Mouse (Mus musculus) lung, postnatal 0 days (tissue): ENCODE results near the gene Cacna2d4. TPM values are rescaled to one million over a fixed set of nuclear protein-coding genes. Genes with fewer than 3 reads are reported as not detected.

Experiments
- ATAC-seq: fragments of 200-750 bp; cut with Nextera tagmentation; 2 replicates; pipeline ENCODE4 v1.8.0; 2017; ENCODE audit warnings: moderate library complexity
- DNase-seq: peaks from one replicate; pipeline ENCODE4 v3.0.0-alpha.2; 2016; ENCODE audit warnings: low spot score
- H3K27ac ChIP-seq: fragments of 300-500 bp; sonication (generic); 2 replicates; pipeline ENCODE4 v1.5.1; 2014; ENCODE audit warnings: antibody characterized with exemption, mild to moderate bottlenecking, low read length, mixed read lengths
- H3K27me3 ChIP-seq: fragments of 300-500 bp; sonication (generic); replicated peaks from 2 replicates; pipeline ENCODE4 v1.6.1; 2014; ENCODE audit warnings: low read length, mixed read lengths; ENCODE audit not compliant: insufficient read depth
- H3K36me3 ChIP-seq: fragments of 300-500 bp; sonication (generic); 2 replicates; pipeline ENCODE4 v1.6.1; 2014; ENCODE audit warnings: low read length, mixed read lengths; ENCODE audit not compliant: insufficient read depth
- H3K4me1 ChIP-seq: fragments of 300-500 bp; sonication (generic); 2 replicates; pipeline ENCODE4 v1.6.1; 2014; ENCODE audit warnings: antibody characterized with exemption, low read depth, low read length, mixed read lengths; ENCODE audit not compliant: insufficient read depth
- H3K4me2 ChIP-seq: fragments of 300-500 bp; sonication (generic); replicated peaks from 2 replicates; pipeline ENCODE4 v1.6.1; 2014; ENCODE audit warnings: low read depth, mild to moderate bottlenecking, low read length, moderate library complexity, mixed read lengths
- H3K4me3 ChIP-seq: fragments of 300-500 bp; sonication (generic); 2 replicates; pipeline ENCODE4 v1.5.1; 2014; ENCODE audit warnings: low read depth, low read length
- H3K9ac ChIP-seq: fragments of 300-500 bp; sonication (generic); replicated peaks from 2 replicates; pipeline ENCODE4 v1.6.1; 2014; ENCODE audit warnings: low read depth, mild to moderate bottlenecking
- H3K9me3 ChIP-seq: fragments of 300-500 bp; sonication (generic); 2 replicates; pipeline ENCODE4 v1.6.1; 2016; ENCODE audit warnings: low read length, mixed read lengths
- CTCF ChIP-seq: IDR thresholded peaks from 2 replicates; pipeline ENCODE4 v1.5.1; 2016; ENCODE audit warnings: antibody characterized with exemption, mild to moderate bottlenecking
- EP300 ChIP-seq: IDR thresholded peaks from 2 replicates; pipeline ENCODE4 v1.6.1; 2016; ENCODE audit warnings: antibody characterized with exemption, mild to moderate bottlenecking, control low read depth
- WGBS: fragments of 180-500 bp; shearing (Covaris S2); extraction: QIAGEN DNeasy Blood & Tissue Kit; methylation state at CpG from one replicate; pipeline ENCODE4 v1.1.7; 2014; 5-methylcytosine and 5-hydroxymethylcytosine counted together
- polyA plus RNA-seq: library from polyadenylated mRNA; unstranded; fragments of >200 nt; fragmentation: Nextera tagmentation; extraction: Ambion mirVana; gene quantifications from 2 replicates; pipeline ENCODE4 v1.2.1, GENCODE M21; 2015

The Cacna2d4 gene
- polyA plus RNA-seq, 1 experiment from 2014 or later = 0.19 TPM

DNA sequence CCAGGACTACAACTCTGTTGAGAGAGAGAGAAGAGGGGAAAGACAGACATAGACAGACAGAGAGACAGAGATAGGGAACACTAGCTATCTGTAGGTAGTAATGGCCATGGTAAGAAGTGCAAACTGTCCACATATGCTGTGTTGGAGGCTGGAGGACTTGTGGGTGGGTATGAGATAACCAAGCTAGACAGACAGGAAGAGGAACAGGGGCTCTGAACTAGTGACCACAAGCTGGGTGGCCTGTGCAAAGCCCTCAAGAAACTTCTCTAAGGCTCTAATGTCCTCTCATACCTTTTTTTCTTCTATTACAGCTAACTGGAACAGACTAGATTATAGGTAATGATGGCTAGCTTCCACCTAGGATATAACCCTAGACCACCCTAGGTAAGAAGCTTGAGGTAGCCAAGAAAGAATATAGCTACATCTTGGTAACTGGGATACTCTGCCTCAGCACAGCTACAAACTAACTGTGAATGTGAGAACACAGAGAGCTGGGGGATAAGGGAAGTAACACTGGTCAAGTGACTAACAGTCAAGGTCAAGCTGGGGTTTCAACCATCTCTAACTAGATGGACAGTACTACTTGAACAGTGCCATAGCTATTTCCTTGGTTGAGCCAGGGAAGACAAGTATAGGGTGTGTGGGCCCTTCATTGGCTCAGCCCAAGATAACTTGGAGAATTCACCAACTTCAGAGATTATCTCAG, 136.8 kb downstream of the Cacna2d4 start:
- ATAC-seq (no peak), DNase-seq (no peak)
- Histone ChIP-seq H3K9me3 (no peaks in the 10 kb centered on the region), H3K27me3 (no peaks in the 10 kb centered on the region), H3K36me3 (no peaks in the 10 kb centered on the region; the same call in 1 of the 2 replicates), H3K9ac (no peak overlapping the region), H3K4me3 (no peak overlapping the region), H3K4me2 (no peak overlapping the region), H3K4me1 (peaks cover 11% of the 10 kb centered on the region; the same call in 1 of the 2 replicates), H3K27ac (no peak overlapping the region)
- TF ChIP-seq EP300 (no peak), CTCF (no peak)

GRCm38 (mm10) chr6:119375035-119375434, 138.7 kb downstream of the Cacna2d4 start:
- H3K4me2 ChIP-seq = no peak overlapping the region
- 70% methylated on average over 5 of the region's 5 CpGs for WGBS
- no peak overlapping the region for H3K9ac ChIP-seq
- no peaks in the 10 kb centered on the region for H3K36me3 ChIP-seq
- H3K4me1 ChIP-seq = peaks cover 11% of the 10 kb centered on the region; the same call in 1 of the 2 replicates
- no peaks in the 10 kb centered on the region for H3K9me3 ChIP-seq
- ATAC-seq = no peak
- H3K4me3 ChIP-seq = no peak overlapping the region
- H3K27ac ChIP-seq = no peak overlapping the region
- TF ChIP-seq EP300 = no peak
- TF ChIP-seq CTCF = peak; percentile 42
- no peaks in the 10 kb centered on the region for H3K27me3 ChIP-seq
- DNase-seq = no peak

DNA sequence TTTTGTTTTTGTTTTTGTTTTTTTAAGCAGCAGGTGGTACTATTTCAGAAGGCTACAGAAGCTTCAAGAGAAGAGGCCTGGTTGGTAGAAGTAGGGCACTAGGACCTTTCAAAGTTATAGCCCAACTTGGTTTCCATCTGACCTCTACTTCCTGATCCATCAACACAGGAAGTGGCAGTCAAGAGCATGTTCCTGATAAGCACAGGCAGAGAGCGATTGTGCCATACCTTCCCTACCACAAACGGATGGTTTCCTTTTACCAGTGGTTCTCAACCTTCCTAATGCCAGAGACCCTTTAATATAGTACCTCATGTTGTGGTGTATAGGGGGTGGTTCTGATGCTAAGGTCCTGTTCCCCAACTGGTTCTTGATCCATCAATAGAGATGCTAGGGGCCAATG, 141.3 kb downstream of the Cacna2d4 start:
- 6% methylated on average over 2 of the region's 2 CpGs for WGBS
- peak; percentile 85 for DNase-seq
- Histone ChIP-seq H3K9me3 (no peaks in the 10 kb centered on the region), H3K4me1 (peaks cover 11% of the 10 kb centered on the region; the same call in 1 of the 2 replicates), H3K4me2 (no peak overlapping the region), H3K4me3 (no peak overlapping the region), H3K27me3 (no peaks in the 10 kb centered on the region), H3K9ac (no peak overlapping the region), H3K36me3 (no peaks in the 10 kb centered on the region), H3K27ac (peak overlapping the region; percentile 34; the same call in 1 of the 2 replicates)
- TF ChIP-seq EP300 (peak; percentile 72), CTCF (no peak)
- ATAC-seq = peak; percentile 72

GRCm38 (mm10) chr6:119378631-119379030, 142.3 kb downstream of the Cacna2d4 start:
- H3K4me3 ChIP-seq = no peak overlapping the region
- TF ChIP-seq EP300 (no peak), CTCF (peak; percentile 28; the same call in 1 of the 2 replicates)
- ATAC-seq (no peak), DNase-seq (no peak)
- 84% methylated on average over 1 of the region's 1 CpGs for WGBS
- peaks cover 7% of the 10 kb centered on the region; the same call in 1 of the 2 replicates for H3K4me1 ChIP-seq
- H3K9ac ChIP-seq = no peak overlapping the region
- H3K9me3 ChIP-seq = no peaks in the 10 kb centered on the region
- no peak overlapping the region for H3K27ac ChIP-seq
- no peaks in the 10 kb centered on the region for H3K27me3 ChIP-seq
- no peaks in the 10 kb centered on the region for H3K36me3 ChIP-seq
- H3K4me2 ChIP-seq = no peak overlapping the region

DNA sequence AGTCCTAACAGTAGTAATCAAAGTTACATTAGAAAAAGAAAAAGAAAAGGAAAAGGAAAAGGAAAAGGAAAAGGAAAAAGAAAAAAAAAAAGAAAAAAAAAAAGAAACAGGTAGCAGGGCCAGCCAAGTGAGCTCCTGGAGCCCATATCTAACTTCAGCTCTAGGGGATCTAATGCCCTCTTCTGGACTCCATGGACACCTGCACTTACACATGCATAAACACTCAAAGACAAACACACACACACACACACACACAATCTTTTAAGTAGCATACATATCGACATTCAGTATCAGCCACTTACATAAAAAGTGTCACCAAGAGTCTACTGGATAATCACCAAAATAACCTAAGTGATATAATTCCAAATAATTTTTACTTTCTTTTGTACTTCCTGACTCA, 149.3 kb downstream of the Cacna2d4 start:
- Histone ChIP-seq H3K4me3 (no peak overlapping the region), H3K27ac (no peak overlapping the region), H3K9ac (no peak overlapping the region), H3K4me2 (no peak overlapping the region), H3K4me1 (peaks cover 2% of the 10 kb centered on the region; the same call in 1 of the 2 replicates), H3K36me3 (no peaks in the 10 kb centered on the region), H3K27me3 (no peaks in the 10 kb centered on the region), H3K9me3 (no peaks in the 10 kb centered on the region)
- 82% methylated on average over 1 of the region's 1 CpGs for WGBS
- TF ChIP-seq EP300 = no peak
- peak; percentile 47 for TF ChIP-seq CTCF
- no peak for ATAC-seq
- DNase-seq = no peak

GRCm38 (mm10) chr6:119386421-119386820, 150.1 kb downstream of the Cacna2d4 start:
- DNase-seq (no peak), ATAC-seq (no peak)
- H3K36me3 ChIP-seq = no peaks in the 10 kb centered on the region
- H3K9me3 ChIP-seq = no peaks in the 10 kb centered on the region
- 87% methylated on average over 4 of the region's 4 CpGs for WGBS
- no peak overlapping the region for H3K4me2 ChIP-seq
- H3K4me3 ChIP-seq = no peak overlapping the region
- TF ChIP-seq EP300 = no peak
- TF ChIP-seq CTCF = no peak
- H3K27me3 ChIP-seq = no peaks in the 10 kb centered on the region
- no peak overlapping the region for H3K27ac ChIP-seq
- peaks cover 2% of the 10 kb centered on the region; the same call in 1 of the 2 replicates for H3K4me1 ChIP-seq
- no peak overlapping the region for H3K9ac ChIP-seq
